Mouse (Mus musculus) hematopoietic stem cell, adult 5-6 weeks (primary cell): Measurements from ENCODE around the gene Pam. TPM values are rescaled to one million over a fixed set of nuclear protein-coding genes. Genes with fewer than 3 reads are reported as not detected.

Source experiments
- ATAC-seq, 2 experiments: fragments of 125-278 bp in 1 of 2; replicated peaks in 1 of 2; 2 replicates each; pipeline ENCODE4 v1.8.0; 2016 to 2017; ENCODE audit warnings: inconsistent platforms in 2 of 2, mild to moderate bottlenecking in 2 of 2, moderate number of reproducible peaks in 2 of 2, low read depth in 1 of 2, moderate TSS enrichment in 1 of 2; ENCODE audit not compliant: low FRiP score in 2 of 2, poor library complexity in 2 of 2, severe bottlenecking in 2 of 2, insufficient read depth in 1 of 2, low TSS enrichment in 1 of 2
- total RNA-seq: library from RNA; stranded (forward); fragments of 172-1452, 232-1000 nt; gene quantifications from 2 replicates; pipeline ENCODE4 v1.2.3, GENCODE M21; 2017

The Pam gene
- total RNA-seq, 1 experiment from 2014 or later: 45.2 TPM

GRCm38 (mm10) chr1:98053994-98054393 is 41.5 kb downstream of the Pam start:
- ATAC-seq: no peak

GRCm38 (mm10) chr1:98053447-98053846 is 42.0 kb downstream of the Pam start:
- ATAC-seq: no peak

- peak in 1 of 2 experiments; percentile 20; a peak in 1 of 4 replicates for ATAC-seq
Observed at GRCm38 (mm10) chr1:98052775-98053174, 42.7 kb downstream of the Pam start.

- ATAC-seq: no peak
Observed at GRCm38 (mm10) chr1:98051039-98051438, 44.4 kb downstream of the Pam start.

- no peak for ATAC-seq
Observed at GRCm38 (mm10) chr1:98049756-98050155, 45.7 kb downstream of the Pam start.

- no peak for ATAC-seq
Observed at GRCm38 (mm10) chr1:98048218-98048801, 47.1 kb downstream of the Pam start.

GRCm38 (mm10) chr1:98047284-98048217 is 47.9 kb downstream of the Pam start:
- no peak for ATAC-seq

GRCm38 (mm10) chr1:98042425-98042824 is 53.0 kb downstream of the Pam start:
- no peak for ATAC-seq

- ATAC-seq: no peak
Observed at GRCm38 (mm10) chr1:98038252-98038651, 57.2 kb downstream of the Pam start.

- no peak for ATAC-seq
Observed at GRCm38 (mm10) chr1:98035736-98036135, 59.7 kb downstream of the Pam start.

- ATAC-seq: no peak
Observed at GRCm38 (mm10) chr1:98031802-98032201, 63.6 kb downstream of the Pam start.

- ATAC-seq: 0 out of 4 replicates have a peak, but pooled peaks of 1 of the 2 experiments have one; percentile 24
Observed at GRCm38 (mm10) chr1:98029025-98029424, 66.4 kb downstream of the Pam start.

GRCm38 (mm10) chr1:98028468-98028867 is 67.0 kb downstream of the Pam start:
- 0 out of 4 replicates have a peak, but pooled peaks of 1 of the 2 experiments have one; percentile 14 for ATAC-seq

- ATAC-seq: peak; percentile 43 to 57; a peak in 1 of 4 replicates
Observed at GRCm38 (mm10) chr1:98027959-98028358, 67.5 kb downstream of the Pam start.

- ATAC-seq: no peak
Observed at GRCm38 (mm10) chr1:98025924-98026640, 69.4 kb downstream of the Pam start.

- no peak for ATAC-seq
Observed at GRCm38 (mm10) chr1:98023866-98024265, 71.6 kb downstream of the Pam start.

GRCm38 (mm10) chr1:98018987-98019386 is 76.5 kb downstream of the Pam start:
- no peak for ATAC-seq
